Mouse (Mus musculus) embryo, embryonic 11.5 days (tissue): ENCODE data around the gene Zic2.

Experiments used
- DNase-seq: peaks from one replicate; pipeline ENCODE4 v3.0.0-alpha.2; 2012; ENCODE audit warnings: low read depth, low spot score

Zic2 gene

GRCm38 (mm10) chr14:122476822-122477215, 1.6 kb downstream of the Zic2 start:
- no peak for DNase-seq

GRCm38 (mm10) chr14:122477261-122477671, 2.0 kb downstream of the Zic2 start:
- DNase-seq = no peak

- no peak for DNase-seq
Observed at GRCm38 (mm10) chr14:122477971-122478573, 2.8 kb downstream of the Zic2 start.

GRCm38 (mm10) chr14:122478574-122479011, 3.4 kb downstream of the Zic2 start:
- no peak for DNase-seq

GRCm38 (mm10) chr14:122479461-122480109, 4.3 kb downstream of the Zic2 start:
- DNase-seq = no peak

- DNase-seq = no peak
Observed at GRCm38 (mm10) chr14:122480355-122480754, 5.1 kb downstream of the Zic2 start.

- no peak for DNase-seq
Observed at GRCm38 (mm10) chr14:122481181-122481580, 5.9 kb downstream of the Zic2 start.

GRCm38 (mm10) chr14:122482081-122483023, 7.1 kb downstream of the Zic2 start:
- DNase-seq = no peak

- no peak for DNase-seq
Observed at GRCm38 (mm10) chr14:122483024-122483385, 7.8 kb downstream of the Zic2 start.

- no peak for DNase-seq
Observed at GRCm38 (mm10) chr14:122483556-122484421, 8.6 kb downstream of the Zic2 start.

GRCm38 (mm10) chr14:122484458-122484843, 9.2 kb downstream of the Zic2 start:
- no peak for DNase-seq

- DNase-seq = no peak
Observed at GRCm38 (mm10) chr14:122484844-122485551, 9.8 kb downstream of the Zic2 start.

GRCm38 (mm10) chr14:122485635-122486181, 10.5 kb downstream of the Zic2 start:
- no peak for DNase-seq

- no peak for DNase-seq
Observed at GRCm38 (mm10) chr14:122486611-122487010, 11.4 kb downstream of the Zic2 start.

GRCm38 (mm10) chr14:122487366-122487765, 12.1 kb downstream of the Zic2 start:
- DNase-seq = no peak

- no peak for DNase-seq
Observed at GRCm38 (mm10) chr14:122489041-122489440, 13.8 kb downstream of the Zic2 start.

GRCm38 (mm10) chr14:122489686-122490414, 14.6 kb downstream of the Zic2 start:
- no peak for DNase-seq

- DNase-seq = no peak
Observed at GRCm38 (mm10) chr14:122490441-122491328, 15.4 kb downstream of the Zic2 start, which contains the start of gene Gm10837. TSS of gene Gm10837 (plus strand) at chr14:122490586.

GRCm38 (mm10) chr14:122491521-122491920, 16.3 kb downstream of the Zic2 start:
- no peak for DNase-seq
